13 mouse cellular contexts compared by ENCODE assay signal in genomic region chr2:4578291-4578690, GRCm38 (mm10).
A peak's percentile ranks its signal among the peaks of the same experiment; 100 is the strongest.
DNase-seq lines count a peak whose midpoint lies in the region; ATAC-seq lines count a peak whose summit lies in the region.
"Had no signal": no experiment of that assay in that cellular context is flagged by ENCODE, and none has a peak within 500 bp of the region (broad histone marks: within the 10 kb centered on the region; RNA-seq: fewer than 3 reads in every experiment).

No protein-coding gene starts in this region.

- WGBS in heart, embryonic 16.5 days = 70% methylated on average over 5 of the region's 5 CpGs
- 84% methylated on average over 5 of the region's 5 CpGs for WGBS in heart, embryonic 10.5 days
- 83% methylated on average over 5 of the region's 5 CpGs for WGBS in limb, embryonic 12.5 days
- 85% methylated on average over 5 of the region's 5 CpGs for WGBS in limb, embryonic 10.5 days

- no peak overlapping the region for H3K9ac ChIP-seq in heart, embryonic 16.5 days (ENCODE audit: low read length)
- H3K9ac ChIP-seq in limb, embryonic 12.5 days (replicated peaks) = no peak overlapping the region
- H3K9ac ChIP-seq: forebrain, embryonic 12.5 days; midbrain, embryonic 12.5 days had no signal

- ATAC-seq in heart, embryonic 16.5 days (replicated peaks; ENCODE audit: extremely low read depth, insufficient read depth, low FRiP score) = no peak
- ATAC-seq in limb, embryonic 12.5 days (ENCODE audit: insufficient number of reproducible peaks, insufficient read depth, low FRiP score, low TSS enrichment, low read depth) = no peak

- peak overlapping the region; percentile 76 for H3K27ac ChIP-seq in heart, embryonic 16.5 days (ENCODE audit: low read length)
- no peak overlapping the region for H3K27ac ChIP-seq in heart, embryonic 10.5 days
- H3K27ac ChIP-seq in limb, embryonic 12.5 days = 0 out of 2 replicates have a peak overlapping the region, but pooled peaks have one; percentile 47
- no peak overlapping the region for H3K27ac ChIP-seq in limb, embryonic 10.5 days
- H3K27ac ChIP-seq in brown adipose tissue, adult 24 weeks (replicated peaks; ENCODE audit: low read depth, low read length) = peak overlapping the region; percentile 33
- H3K27ac ChIP-seq: forebrain, embryonic 12.5 days; midbrain, embryonic 12.5 days had no signal

- no peaks in the 10 kb centered on the region for H3K9me3 ChIP-seq in heart, embryonic 16.5 days (replicated peaks; ENCODE audit: control insufficient read depth, low read length)
- H3K9me3 ChIP-seq in heart, embryonic 10.5 days = no peaks in the 10 kb centered on the region
- H3K9me3 ChIP-seq in limb, embryonic 12.5 days = no peaks in the 10 kb centered on the region
- H3K9me3 ChIP-seq in limb, embryonic 10.5 days (replicated peaks) = no peaks in the 10 kb centered on the region
- H3K9me3 ChIP-seq: forebrain, embryonic 12.5 days; midbrain, embryonic 12.5 days had no signal

- no peak overlapping the region for H3K4me2 ChIP-seq in heart, embryonic 16.5 days (ENCODE audit: low read depth, low read length)
- H3K4me2 ChIP-seq in limb, embryonic 12.5 days = no peak overlapping the region
- H3K4me2 ChIP-seq: forebrain, embryonic 12.5 days; midbrain, embryonic 12.5 days had no signal

- H3K27me3 ChIP-seq in heart, embryonic 16.5 days (ENCODE audit: control insufficient read depth, insufficient read depth, low read length) = no peaks in the 10 kb centered on the region
- no peaks in the 10 kb centered on the region for H3K27me3 ChIP-seq in heart, embryonic 10.5 days (ENCODE audit: insufficient read depth, poor library complexity, severe bottlenecking)
- H3K27me3 ChIP-seq in limb, embryonic 12.5 days = no peaks in the 10 kb centered on the region
- no peaks in the 10 kb centered on the region for H3K27me3 ChIP-seq in limb, embryonic 10.5 days (ENCODE audit: low read depth, poor library complexity, severe bottlenecking)
- H3K27me3 ChIP-seq: forebrain, embryonic 12.5 days; midbrain, embryonic 12.5 days had no signal

- H3K4me3 ChIP-seq in heart, embryonic 16.5 days (ENCODE audit: low read length) = no peak overlapping the region
- H3K4me3 ChIP-seq in heart, embryonic 10.5 days = no peak overlapping the region
- H3K4me3 ChIP-seq in limb, embryonic 12.5 days (replicated peaks) = no peak overlapping the region
- H3K4me3 ChIP-seq in limb, embryonic 10.5 days = no peak overlapping the region
- H3K4me3 ChIP-seq in brown adipose tissue, adult 24 weeks (ENCODE audit: insufficient read depth, low read depth, low read length) = no peak overlapping the region
- H3K4me3 ChIP-seq: forebrain, embryonic 12.5 days; midbrain, embryonic 12.5 days had no signal

- H3K36me3 ChIP-seq in heart, embryonic 16.5 days (ENCODE audit: control insufficient read depth, insufficient read depth) = peaks cover 23% of the 10 kb centered on the region
- peaks cover 66% of the 10 kb centered on the region for H3K36me3 ChIP-seq in heart, embryonic 10.5 days
- H3K36me3 ChIP-seq in limb, embryonic 12.5 days = peaks cover 90% of the 10 kb centered on the region
- H3K36me3 ChIP-seq in limb, embryonic 10.5 days = peaks cover 97% of the 10 kb centered on the region

- H3K4me1 ChIP-seq in heart, embryonic 16.5 days (ENCODE audit: control insufficient read depth, insufficient read depth, low read length) = peaks cover 23% of the 10 kb centered on the region
- no peaks in the 10 kb centered on the region for H3K4me1 ChIP-seq in heart, embryonic 10.5 days
- H3K4me1 ChIP-seq in limb, embryonic 12.5 days (replicated peaks) = peaks cover 18% of the 10 kb centered on the region
- H3K4me1 ChIP-seq in limb, embryonic 10.5 days = peaks cover 18% of the 10 kb centered on the region
- H3K4me1 ChIP-seq in brown adipose tissue, adult 24 weeks (ENCODE audit: control insufficient read depth, insufficient read depth, insufficient read length, low read length) = peaks cover 25% of the 10 kb centered on the region
- H3K4me1 ChIP-seq: forebrain, embryonic 12.5 days; midbrain, embryonic 12.5 days had no signal

- DNase-seq in heart, embryonic 10.5 days (ENCODE audit: low spot score) = no peak
- DNase-seq in limb, embryonic 10.5 days (ENCODE audit: low spot score) = no peak
- peak; percentile 40 for DNase-seq in NIH3T3 (ENCODE audit: low read depth)
- no peak for DNase-seq in embryo, embryonic 10.5 days (ENCODE audit: low spot score)
- DNase-seq: cerebellum, adult 9-10 months; kidney, postnatal 14 days; right cerebral cortex, postnatal 14 days; thymus, postnatal 25 days had no signal

Comparison
In these comparisons a context has a peak if more than half of its experiments do, and no peak if none do; other contexts are left out.
1. H3K27ac ChIP-seq: peak in heart, embryonic 16.5 days (single experiment), limb, embryonic 12.5 days (single experiment) and brown adipose tissue, adult 24 weeks (single experiment); none in heart, embryonic 10.5 days (single experiment) and limb, embryonic 10.5 days (single experiment).